Mouse (Mus musculus) cerebellum, postnatal 25 days (tissue): ENCODE measurements around the gene Gfra1.
A peak's percentile ranks its signal among the peaks of the same experiment; 100 is the strongest.

ENCODE experiments used
- DNase-seq, 2 experiments: peaks; one replicate each; pipeline ENCODE4 v3.0.0; 2021; ENCODE audit warnings: mixed read lengths in 2 of 2

Gfra1 gene

DNA sequence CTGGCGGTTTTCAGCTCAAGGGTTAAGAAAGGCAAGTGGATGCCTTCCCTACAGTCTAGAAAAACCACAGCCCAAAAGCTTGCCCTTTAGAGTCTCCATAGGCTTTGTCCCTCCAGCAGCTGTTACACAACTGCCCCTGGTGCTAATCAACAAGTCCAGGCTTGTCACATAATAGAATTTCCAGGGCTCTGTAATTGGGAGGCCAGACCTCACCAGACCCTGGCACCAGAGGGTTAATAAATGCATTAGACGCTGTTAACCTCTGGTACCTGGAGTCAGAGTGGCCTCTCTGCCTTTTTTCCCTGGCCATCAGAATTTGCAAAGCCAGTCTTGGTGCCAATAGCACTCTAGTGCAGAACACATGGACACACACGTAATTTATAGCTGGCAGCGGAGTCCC is 211.6 kb downstream of the Gfra1 start:
- DNase-seq = no peak

DNA sequence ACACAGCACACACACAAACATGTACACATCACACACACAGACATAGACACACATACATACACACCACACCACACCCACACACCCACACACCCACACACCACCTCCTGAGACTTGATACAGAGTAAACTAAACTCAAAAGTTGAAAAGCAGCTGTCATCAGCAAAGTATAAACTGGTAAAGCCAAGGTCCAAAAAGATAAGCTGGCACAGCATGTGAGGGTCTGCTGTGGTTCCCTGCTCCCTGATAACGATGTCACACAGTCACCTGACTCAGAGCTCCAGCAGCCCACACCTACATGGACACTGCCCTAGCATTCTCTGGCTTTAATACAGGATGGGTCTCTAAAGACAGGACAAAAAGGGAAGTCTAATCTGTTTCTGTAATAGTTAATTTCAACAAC is 212.1 kb downstream of the Gfra1 start:
- DNase-seq = no peak

DNA sequence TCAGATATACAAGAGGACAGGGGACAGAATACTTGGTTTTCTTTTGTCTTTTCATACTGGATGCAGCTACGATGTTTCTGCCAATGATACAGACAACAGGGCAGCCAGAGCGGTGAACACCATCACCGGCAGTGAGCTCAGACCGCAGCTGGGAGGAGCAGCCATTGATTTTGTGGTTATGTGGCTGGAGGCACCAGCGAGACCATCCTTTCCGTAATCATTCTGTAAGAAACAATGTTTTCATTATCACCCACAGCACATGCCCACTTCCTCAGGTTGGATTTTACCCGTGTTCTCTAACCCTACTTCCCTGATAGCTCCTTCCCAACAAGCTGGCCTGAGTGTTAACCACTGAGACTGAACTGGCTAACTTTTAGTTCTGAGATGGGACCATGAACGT is 217.4 kb downstream of the Gfra1 start:
- DNase-seq = no peak

DNA sequence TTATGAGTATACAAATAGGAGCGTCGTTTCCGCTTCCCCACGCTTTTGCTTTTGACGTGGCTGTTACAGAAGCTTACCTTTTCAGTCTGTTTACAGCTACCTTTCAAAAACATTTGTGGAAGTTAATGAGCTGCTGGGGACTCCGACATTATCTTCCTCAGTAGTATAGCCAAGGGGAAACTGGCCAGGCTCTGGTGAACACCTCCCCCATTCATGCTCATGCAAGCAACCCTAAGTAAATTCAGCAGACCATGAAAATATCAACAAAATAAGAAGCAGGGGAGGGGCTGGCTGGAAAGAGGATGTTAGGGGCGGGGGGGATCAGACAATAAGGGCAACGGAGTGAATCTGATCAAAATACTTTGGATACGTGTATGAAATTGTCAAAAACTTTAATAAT is 228.0 kb downstream of the Gfra1 start:
- no peak for DNase-seq

DNA sequence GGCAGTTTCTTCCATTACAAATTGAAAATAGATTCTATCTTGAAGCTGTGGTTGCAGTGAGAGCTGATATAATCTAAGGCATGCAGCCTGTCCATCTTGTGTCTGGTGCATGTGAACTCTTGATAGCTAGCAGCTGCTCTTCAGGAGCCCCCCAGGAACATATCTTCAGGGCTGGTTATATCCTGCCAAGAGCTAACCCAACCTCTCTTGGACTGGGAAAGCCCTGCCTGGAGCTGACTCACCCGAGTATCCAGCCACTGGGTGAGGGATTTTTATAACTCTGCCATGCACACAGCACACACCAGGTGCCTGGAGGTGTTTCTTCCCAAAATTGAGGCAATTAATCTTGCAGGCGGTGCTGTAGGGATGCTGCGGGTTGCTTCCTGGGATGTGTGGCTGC is 228.8 kb downstream of the Gfra1 start:
- no peak for DNase-seq

DNA sequence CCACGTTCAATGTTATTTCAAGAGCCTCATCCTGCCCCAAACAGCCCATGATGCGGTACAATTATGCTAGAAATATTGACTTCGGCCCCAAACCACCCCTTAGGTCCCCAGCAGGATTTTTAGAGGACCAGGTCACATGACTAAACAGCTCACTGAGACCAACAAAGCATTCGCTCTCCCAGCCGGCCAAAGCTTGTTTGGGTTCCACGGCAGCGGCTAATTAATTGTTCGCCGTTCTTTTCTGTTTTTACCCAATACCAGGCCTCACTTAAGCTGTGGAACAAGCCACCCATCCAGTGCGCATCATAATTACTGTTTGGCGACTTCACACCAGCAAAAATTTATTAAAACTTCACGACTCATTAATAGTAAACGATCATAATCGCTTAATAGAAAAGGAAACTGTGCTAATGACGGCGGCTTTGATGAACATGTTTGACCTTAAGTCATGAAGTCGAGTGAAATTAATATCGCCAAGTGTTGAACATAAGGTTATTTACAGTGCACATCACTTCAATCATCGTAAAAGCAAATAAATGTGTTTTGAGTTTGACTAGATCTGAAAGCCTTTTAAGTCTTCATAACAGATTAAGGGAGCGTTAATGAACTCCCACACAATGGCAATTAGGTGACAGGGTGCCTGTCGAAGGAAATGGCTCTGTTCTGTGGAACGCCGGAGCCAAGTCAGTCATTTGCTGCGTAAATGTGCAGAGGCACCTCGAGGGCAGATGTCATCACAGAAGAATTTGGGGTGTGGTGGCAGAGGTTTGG is 235.5 kb downstream of the Gfra1 start:
- DNase-seq = no peak

DNA sequence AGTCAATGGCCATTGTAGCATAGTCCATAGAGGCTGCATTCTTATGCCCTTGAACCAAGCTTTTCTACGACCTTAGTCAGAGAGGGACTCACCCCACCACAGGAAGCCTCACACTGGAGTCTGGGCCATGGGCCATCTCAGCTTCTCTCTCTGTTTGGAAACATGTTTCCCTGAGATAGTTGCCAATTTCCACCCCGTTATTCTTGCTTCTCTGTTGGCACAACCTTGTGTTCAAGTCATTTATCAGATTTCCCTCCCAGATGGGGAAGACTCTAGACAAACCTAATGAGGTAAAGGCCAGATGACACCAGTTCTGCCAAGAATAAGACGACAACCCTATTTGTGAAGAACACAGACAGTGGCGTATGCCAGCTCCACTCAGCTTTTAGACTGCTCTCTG is 238.1 kb downstream of the Gfra1 start:
- DNase-seq = peak in 1 of 2 experiments; percentile 14

DNA sequence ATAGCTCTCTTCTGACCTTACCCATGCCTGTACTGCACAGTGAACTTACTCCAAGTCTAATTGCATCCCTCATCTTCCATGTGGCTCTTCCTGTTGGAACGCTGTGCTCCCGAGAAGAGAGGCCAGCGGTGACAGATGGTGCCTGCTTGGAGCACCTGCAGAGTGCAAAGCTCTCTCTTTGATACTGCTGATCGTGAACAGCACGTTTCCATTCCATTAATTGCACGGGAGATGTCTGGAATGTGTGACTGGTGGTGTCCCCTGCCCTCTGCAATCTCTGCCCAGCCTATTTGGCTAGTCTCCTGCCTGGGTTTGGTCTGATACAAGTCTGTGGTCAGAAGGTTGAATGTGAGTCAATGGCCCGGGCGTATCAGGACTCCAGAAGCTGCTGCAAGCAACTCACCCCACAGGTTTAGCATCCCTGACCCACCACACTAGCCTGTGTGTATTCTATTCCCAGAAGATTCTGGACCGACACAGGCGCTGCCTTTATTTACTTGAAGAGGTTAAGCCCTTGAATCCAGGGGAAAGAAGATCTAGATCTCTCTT is 249.1 kb downstream of the Gfra1 start:
- DNase-seq = peak; percentile 50 to 66

DNA sequence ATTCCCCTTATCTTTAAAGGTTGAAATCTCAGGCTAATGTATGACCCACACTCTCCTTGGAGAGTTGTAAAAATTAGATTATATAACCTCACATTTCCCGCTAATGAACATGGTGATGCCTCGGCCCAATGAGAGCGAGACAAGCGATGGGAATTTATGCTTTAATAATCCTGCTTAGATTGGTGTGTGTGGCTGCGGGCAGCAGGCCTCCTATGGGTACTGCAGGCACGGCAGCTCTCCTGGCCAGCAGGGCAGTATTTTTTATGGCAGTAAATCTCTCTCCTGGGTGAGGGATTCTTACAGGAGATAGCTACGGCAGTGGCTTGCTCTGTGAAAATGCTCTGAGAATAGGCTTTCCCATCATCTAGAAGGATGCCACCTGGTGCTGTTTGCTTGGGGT is 250.2 kb downstream of the Gfra1 start:
- no peak for DNase-seq

DNA sequence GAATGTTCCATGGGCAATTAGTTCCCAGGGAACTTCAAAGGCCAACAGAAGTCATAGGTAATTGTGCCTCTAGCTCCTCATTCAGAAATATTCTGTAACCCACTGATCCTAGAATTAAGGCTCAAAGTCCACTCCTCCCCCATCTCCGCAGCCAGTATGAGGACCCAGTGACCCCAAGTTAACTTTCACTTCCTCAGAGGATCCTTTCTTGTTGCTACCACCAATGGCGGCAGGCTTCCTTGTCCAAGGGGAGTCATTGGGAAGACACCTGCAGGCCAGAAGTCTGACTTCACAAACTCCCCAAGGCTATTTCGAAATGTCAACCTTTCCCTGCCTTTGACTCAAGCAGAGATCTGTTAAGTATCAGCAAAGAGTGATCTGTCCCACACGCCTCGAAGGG is 253.1 kb downstream of the Gfra1 start:
- no peak for DNase-seq

DNA sequence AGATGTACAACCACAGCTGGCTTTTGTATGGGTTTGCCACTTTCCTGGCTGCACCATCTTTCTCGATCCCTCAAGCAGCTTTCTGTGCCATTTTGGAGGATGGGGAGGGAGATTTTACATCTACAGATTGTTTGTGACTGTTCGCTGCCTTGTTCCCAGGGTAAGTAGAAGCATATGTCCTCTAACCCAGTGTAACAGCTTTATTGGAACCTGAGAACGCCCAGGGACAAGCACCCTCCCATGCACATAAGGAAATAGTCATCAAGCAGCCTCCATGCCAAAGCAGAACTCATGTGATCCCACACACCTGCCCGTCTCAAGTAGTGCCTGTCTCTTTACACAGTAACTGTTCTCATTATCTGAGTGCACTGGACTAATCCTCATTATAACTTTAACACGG is 256.0 kb downstream of the Gfra1 start:
- DNase-seq = no peak

DNA sequence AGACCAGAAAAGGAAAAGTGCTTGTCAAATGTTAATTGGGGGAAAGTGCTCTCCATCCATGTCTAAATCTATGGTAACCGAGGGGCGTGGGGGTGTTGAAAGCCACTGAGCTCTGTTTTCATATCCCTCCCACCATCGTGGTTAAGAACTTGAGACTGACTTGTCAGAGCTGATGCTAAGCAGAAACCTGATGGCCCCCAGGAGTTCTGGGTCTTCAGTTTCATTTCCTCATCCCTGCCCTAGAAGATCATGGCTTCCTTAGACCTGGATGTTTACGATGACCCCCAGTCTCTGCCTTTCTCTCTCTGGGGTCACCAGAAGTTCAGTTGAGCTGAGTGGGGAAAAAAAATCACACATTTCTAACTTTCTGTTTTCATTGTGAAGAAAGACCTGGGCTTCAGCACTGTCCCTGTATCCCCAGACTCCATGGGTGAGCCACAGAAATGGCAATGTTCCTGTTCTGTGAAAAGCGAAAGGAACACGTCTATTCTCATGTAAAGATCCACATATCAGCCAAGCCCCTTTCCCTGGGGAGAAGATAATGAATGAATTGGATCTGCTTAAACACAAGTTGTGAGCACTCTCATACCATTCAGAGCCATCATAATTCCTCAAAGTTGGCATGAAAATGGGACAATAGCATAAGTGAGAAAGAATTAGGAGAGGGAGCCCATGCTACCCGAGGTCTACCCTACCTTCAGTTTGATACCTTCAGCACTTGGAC is 261.8 kb downstream of the Gfra1 start:
- no peak for DNase-seq

DNA sequence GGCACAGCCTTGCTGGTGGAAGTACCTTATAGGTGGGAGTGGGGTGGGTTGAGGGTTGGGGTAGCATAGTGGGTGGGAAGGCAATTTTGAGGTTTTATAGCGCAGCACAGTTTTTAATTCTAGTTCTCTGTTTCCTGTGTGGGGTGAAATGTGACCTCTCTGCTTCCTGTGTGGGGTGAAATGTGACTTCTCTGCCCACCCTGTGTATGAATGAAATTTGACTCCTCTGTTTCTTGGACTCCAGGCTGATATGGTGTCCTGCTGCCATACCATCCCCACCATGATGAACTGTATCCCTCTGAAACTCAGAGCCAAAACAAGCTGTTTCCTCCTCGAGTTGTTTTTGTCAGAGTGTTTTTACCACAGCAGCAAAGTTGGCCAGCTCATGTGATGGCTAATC is 264.8 kb downstream of the Gfra1 start:
- no peak for DNase-seq

DNA sequence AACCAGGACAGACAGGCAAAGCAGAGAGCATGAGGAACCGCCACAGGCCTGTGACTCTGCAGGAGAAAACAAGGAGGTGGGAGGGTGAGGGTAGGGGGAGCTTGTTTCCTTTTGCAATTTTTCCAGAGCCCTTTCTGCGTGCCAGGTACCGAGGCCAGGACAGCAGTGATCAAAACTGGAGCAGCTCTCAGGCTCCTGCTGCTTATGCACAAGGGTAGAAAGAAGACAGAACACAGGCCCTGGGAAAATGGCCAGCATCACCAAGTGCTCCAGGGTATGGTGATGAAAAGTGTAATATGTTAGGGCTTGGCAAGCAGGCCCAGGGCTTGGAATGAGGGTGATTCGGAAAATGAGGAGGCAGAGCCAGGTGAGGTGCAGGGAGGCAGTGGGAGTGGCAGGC is 269.2 kb downstream of the Gfra1 start:
- DNase-seq = peak; percentile 45 to 54
